Mouse (Mus musculus) limb, embryonic 14.5 days (tissue): Measurements from ENCODE around the gene Isoc2a. TPM values are rescaled to one million over a fixed set of nuclear protein-coding genes. Genes with fewer than 3 reads are reported as not detected.

Source experiments
- ATAC-seq: fragments of 200-750 bp; cut with Nextera tagmentation; 2 replicates; pipeline ENCODE4 v1.8.0; 2017; ENCODE audit warnings: low read depth, moderate number of reproducible peaks, moderate TSS enrichment; ENCODE audit not compliant: low FRiP score
- DNase-seq: peaks from one replicate; pipeline ENCODE4 v3.0.0-alpha.2; 2015; ENCODE audit warnings: low spot score
- H3K27ac ChIP-seq: fragments of 300-500 bp; sonication (generic); replicated peaks from 2 replicates; pipeline ENCODE4 v1.5.1; 2014; ENCODE audit warnings: low read depth, mild to moderate bottlenecking, low read length, moderate library complexity, mixed read lengths
- H3K27me3 ChIP-seq: fragments of 300-500 bp; sonication (generic); 2 replicates; pipeline ENCODE4 v1.6.1; 2014; ENCODE audit warnings: low read length, mixed read lengths; ENCODE audit not compliant: control insufficient read depth, insufficient read depth
- H3K36me3 ChIP-seq: fragments of 300-500 bp; sonication (generic); 2 replicates; pipeline ENCODE4 v1.6.1; 2014; ENCODE audit warnings: mild to moderate bottlenecking, low read length, moderate library complexity, mixed read lengths; ENCODE audit not compliant: control insufficient read depth, insufficient read depth
- H3K4me1 ChIP-seq: fragments of 300-500 bp; sonication (generic); 2 replicates; pipeline ENCODE4 v1.6.1; 2014; ENCODE audit warnings: antibody characterized with exemption, low read length, mixed read lengths; ENCODE audit not compliant: control insufficient read depth, insufficient read depth
- H3K4me2 ChIP-seq: fragments of 300-500 bp; sonication (generic); replicated peaks from 2 replicates; pipeline ENCODE4 v1.6.1; 2014; ENCODE audit warnings: low read depth, mild to moderate bottlenecking, low read length, moderate library complexity; ENCODE audit not compliant: severe bottlenecking
- H3K4me3 ChIP-seq: fragments of 300-500 bp; sonication (generic); replicated peaks from 2 replicates; pipeline ENCODE4 v1.5.1; 2014; ENCODE audit warnings: low read length
- H3K9ac ChIP-seq: fragments of 300-500 bp; sonication (generic); 2 replicates; pipeline ENCODE4 v1.6.1; 2014; ENCODE audit warnings: mild to moderate bottlenecking, low read depth, low read length, moderate library complexity; ENCODE audit not compliant: severe bottlenecking
- H3K9me3 ChIP-seq: fragments of 300-500 bp; sonication (generic); 2 replicates; pipeline ENCODE4 v1.6.1; 2016; ENCODE audit warnings: low read length; ENCODE audit not compliant: control insufficient read depth
- POLR2A ChIP-seq: fragments of 200-500 bp; IDR thresholded peaks from 2 replicates; pipeline ENCODE4 v1.8.0; 2012; ENCODE audit warnings: inconsistent platforms, mild to moderate bottlenecking, moderate library complexity, borderline replicate concordance; ENCODE audit not compliant: insufficient read depth, insufficient read length; ENCODE audit errors: extremely low read depth
- WGBS: fragments of 180-500 bp; shearing (Covaris S2); extraction: QIAGEN DNeasy Blood & Tissue Kit; methylation state at CpG from one replicate; pipeline ENCODE4 v1.1.7; 2014; 5-methylcytosine and 5-hydroxymethylcytosine counted together
- polyA plus RNA-seq, 2 experiments: library from polyadenylated mRNA; depleted of rRNA in 1 of 2; stranded (reverse) in 1 of 2; unstranded in 1 of 2; fragments of >200 nt; fragmentation: Nextera tagmentation in 1 of 2; extraction: Ambion mirVana in 1 of 2; gene quantifications; 2 replicates each; pipeline versions ENCODE4 v1.2.1 to v1.2.3; 2012 to 2014

Isoc2a gene
- polyA plus RNA-seq, 2 experiments: 1.1 to 13.6 TPM

DNA sequence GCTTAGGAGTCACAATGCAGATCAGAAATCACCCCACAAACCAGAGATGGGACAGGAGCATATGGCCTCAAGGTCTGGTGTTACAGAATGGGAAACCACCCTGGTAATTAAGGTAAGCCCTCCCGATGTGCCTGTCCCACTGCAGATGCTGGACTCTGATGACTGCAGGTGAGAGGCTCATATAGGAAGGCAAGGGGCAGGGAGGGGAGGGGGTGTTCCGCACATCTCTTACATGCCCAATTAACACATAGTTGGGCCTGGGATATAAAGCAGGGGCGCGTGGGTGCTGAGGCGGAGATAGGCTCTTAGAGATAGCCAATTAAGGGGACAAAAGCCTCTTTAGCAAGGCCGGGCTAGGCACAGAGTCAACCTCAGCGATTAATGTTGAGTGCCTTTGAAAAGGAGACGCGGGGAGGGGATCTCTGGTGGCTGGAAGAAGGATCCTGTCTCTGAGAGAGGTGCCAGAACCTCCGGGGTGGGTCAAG is 29.6 kb downstream of the Isoc2a start, which contains the start of gene Gm36210:
Gene Gm36210 (minus strand): TSS at position 51 of the 485 bp plus-strand sequence.
- no peaks in the 10 kb centered on the region for H3K27me3 ChIP-seq
- no peak within 1 kb of the TSS for H3K4me2 ChIP-seq
- ATAC-seq (no peak), DNase-seq (no peak)
- no peaks in the 10 kb centered on the region for H3K36me3 ChIP-seq
- no peak within 1 kb of the TSS for H3K9ac ChIP-seq
- WGBS: 67% methylated on average over 10 of the region's 10 CpGs
- no peak for TF ChIP-seq POLR2A
- H3K4me3 ChIP-seq: no peak within 1 kb of the TSS
- H3K9me3 ChIP-seq: no peaks in the 10 kb centered on the region
- H3K27ac ChIP-seq: no peak within 1 kb of the TSS
- no peaks in the 10 kb centered on the region for H3K4me1 ChIP-seq

DNA sequence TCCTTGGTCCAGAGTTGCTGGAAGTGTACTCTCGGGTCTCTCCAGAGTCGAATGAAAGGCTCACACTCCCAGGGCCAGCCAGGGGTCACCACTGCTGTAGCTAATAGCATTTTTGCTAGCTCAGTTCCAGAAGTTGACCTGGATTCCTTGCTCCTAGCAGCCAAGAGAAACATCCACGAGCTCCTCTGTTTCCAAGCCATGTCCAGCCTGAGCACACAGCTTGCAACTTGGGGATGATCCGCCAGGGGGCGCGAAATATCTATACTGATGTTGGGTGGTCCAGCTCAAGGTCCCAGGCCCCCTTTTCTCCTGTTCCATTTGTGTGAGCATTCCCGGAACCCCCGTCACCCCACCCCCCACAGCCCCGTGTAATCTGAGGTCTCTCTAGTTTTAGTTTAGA is 34.6 kb downstream of the Isoc2a start:
- peaks cover 6% of the 10 kb centered on the region for H3K4me1 ChIP-seq
- H3K9me3 ChIP-seq: no peaks in the 10 kb centered on the region
- H3K9ac ChIP-seq: no peak overlapping the region
- no peak overlapping the region for H3K4me2 ChIP-seq
- H3K4me3 ChIP-seq: no peak overlapping the region
- H3K27ac ChIP-seq: 0 out of 2 replicates have a peak overlapping the region, but pooled peaks have one; percentile 19
- peak; percentile 78 for DNase-seq
- WGBS: 33% methylated on average over 9 of the region's 9 CpGs
- TF ChIP-seq POLR2A: no peak
- H3K27me3 ChIP-seq: no peaks in the 10 kb centered on the region
- H3K36me3 ChIP-seq: no peaks in the 10 kb centered on the region
- ATAC-seq: peak; percentile 10; the same call in 1 of the 2 replicates

DNA sequence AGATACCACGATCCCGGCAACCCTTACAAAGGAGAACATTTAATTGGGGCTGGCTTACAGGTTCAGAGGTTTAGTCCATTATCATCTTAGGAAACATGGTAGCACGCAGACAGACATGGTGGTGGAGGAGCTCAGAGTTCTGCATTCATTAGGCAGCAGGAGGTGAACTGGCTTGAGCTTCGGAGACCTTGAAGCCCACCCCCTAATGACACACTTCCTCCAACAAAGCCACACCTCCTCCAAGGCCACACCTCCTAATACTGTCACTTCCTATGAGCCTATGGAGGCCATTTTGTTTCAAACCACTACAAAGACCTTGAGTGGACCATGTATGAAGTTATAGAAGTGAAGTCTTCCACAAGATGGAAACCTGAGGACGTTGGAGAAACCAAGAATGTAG is 35.3 kb downstream of the Isoc2a start:
- no peak for DNase-seq
- Histone ChIP-seq H3K36me3 (no peaks in the 10 kb centered on the region), H3K4me3 (no peak overlapping the region), H3K4me2 (no peak overlapping the region), H3K9ac (no peak overlapping the region), H3K27ac (no peak overlapping the region), H3K4me1 (peaks cover 9% of the 10 kb centered on the region), H3K9me3 (no peaks in the 10 kb centered on the region), H3K27me3 (no peaks in the 10 kb centered on the region)
- WGBS: 69% methylated on average over 5 of the region's 5 CpGs
- TF ChIP-seq POLR2A: no peak
- no peak for ATAC-seq

DNA sequence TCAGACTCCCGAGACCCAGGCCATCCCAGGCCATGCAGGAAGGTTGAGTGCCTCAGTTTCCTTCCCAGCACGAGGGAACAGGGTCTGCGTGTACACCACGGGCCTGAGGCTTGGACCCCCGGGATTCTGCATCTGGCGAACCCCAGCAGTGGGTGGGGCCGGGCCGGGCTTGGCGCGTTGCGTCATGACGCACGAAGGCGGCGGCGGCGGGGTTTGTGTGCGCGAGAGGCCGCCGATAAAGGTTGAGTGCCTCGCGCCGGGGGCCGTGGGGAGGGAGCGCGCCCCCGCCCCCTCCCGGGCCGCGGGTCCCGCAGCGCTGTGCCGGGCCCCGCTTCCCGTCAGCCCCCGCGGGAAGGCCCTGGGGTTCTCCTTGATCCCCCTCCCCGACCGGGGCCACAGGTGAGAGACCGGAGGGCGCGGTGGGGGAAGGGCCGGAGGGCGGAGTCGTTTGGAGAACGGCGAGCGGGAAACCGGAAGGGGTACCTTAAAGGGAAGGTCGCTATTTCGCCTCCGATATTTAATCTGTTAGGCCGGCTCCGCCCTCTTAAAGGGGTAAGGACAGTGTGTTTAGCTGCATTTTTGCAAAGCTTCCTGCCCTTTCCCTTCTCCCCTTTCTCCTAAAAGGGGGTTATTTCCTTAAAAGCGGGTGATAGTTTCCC is 38.2 kb downstream of the Isoc2a start, which contains the start of gene Zfp628:
Gene Zfp628 (plus strand): TSS at position 211 of the 659 bp plus-strand sequence.
- H3K27me3 ChIP-seq: no peaks in the 10 kb centered on the region
- ATAC-seq: peak; percentile 93
- peak within 1 kb of the TSS; percentile 88 for H3K9ac ChIP-seq
- DNase-seq: peak; percentile 99
- peak; percentile 63; the same call in 1 of the 2 replicates for TF ChIP-seq POLR2A
- H3K27ac ChIP-seq: peak within 1 kb of the TSS; percentile 98
- under 1% methylated on average over 50 of the region's 56 CpGs for WGBS
- peak within 1 kb of the TSS; percentile 63 for H3K4me3 ChIP-seq
- peaks cover 9% of the 10 kb centered on the region for H3K4me1 ChIP-seq
- H3K9me3 ChIP-seq: no peaks in the 10 kb centered on the region
- peak within 1 kb of the TSS; percentile 83 for H3K4me2 ChIP-seq
- H3K36me3 ChIP-seq: peaks cover 24% of the 10 kb centered on the region

DNA sequence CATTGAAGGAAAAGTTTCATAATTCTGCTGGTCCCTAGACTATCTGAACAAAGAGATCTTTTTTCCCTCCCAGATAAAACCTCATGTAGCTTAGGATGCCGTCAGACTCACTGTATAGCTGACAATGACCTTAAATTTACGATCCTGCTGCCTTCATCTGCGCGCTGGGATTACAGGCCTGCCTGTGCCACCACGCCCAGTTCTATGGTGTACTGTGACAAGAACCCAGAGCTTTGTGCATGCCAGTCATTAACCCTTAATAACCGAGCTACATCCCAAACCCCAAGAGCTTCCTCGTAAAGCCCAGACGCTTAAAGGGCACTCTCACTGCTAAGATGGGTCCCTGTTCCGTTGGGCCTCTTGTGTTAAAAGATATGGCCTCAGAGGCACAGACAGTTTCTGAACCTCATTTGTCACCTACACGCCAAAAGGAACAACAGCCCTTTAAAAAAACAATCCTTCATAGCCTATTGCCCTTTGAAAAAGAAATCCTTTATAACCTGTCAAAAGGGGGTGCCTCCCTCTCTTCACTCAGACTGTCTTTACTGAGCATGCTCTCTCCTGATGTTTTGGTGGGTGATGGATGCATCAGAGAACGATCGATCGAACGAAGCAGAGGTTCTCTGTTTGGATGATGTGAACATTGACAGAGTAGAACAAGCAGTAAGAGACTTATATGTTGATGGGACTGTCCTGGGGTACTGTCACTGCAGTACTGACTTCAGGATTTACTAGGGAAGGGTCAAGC is 38.9 kb downstream of the Isoc2a start:
- 12% methylated on average over 14 of the region's 14 CpGs for WGBS
- Histone ChIP-seq H3K9me3 (no peaks in the 10 kb centered on the region), H3K27me3 (no peaks in the 10 kb centered on the region), H3K27ac (peak overlapping the region; percentile 98), H3K4me2 (peak overlapping the region; percentile 83), H3K4me1 (peaks cover 9% of the 10 kb centered on the region), H3K9ac (peak overlapping the region; percentile 88), H3K4me3 (peak overlapping the region; percentile 63), H3K36me3 (peaks cover 31% of the 10 kb centered on the region)
- DNase-seq (peak; percentile 60), ATAC-seq (peak; percentile 28; the same call in 1 of the 2 replicates)
- no peak for TF ChIP-seq POLR2A
